Mouse (Mus musculus) CH12.LX (cell line): ENCODE measurements around the gene Hdac6. TPM values are rescaled to one million over a fixed set of nuclear protein-coding genes. Genes with fewer than 3 reads are reported as not detected.

Experiments used
- DNase-seq: peaks from one replicate; pipeline ENCODE4 v3.0.0-alpha.2; 2013; ENCODE audit errors: extremely low read depth
- H3K27ac ChIP-seq: 2 replicates; pipeline ENCODE4 v1.5.1; 2012; ENCODE audit warnings: low read depth, mild to moderate bottlenecking, control low read depth, moderate library complexity; ENCODE audit not compliant: insufficient read depth
- H3K27me3 ChIP-seq: replicated peaks from 2 replicates; pipeline ENCODE3; 2012; ENCODE audit warnings: inconsistent platforms
- H3K36me3 ChIP-seq, 2 experiments: replicated peaks in 1 of 2; 2 replicates each; pipeline versions ENCODE3 to v1.6.1; 2012; ENCODE audit warnings: inconsistent platforms in 1 of 2, low read length in 1 of 2, mild to moderate bottlenecking in 1 of 2, mixed read lengths in 1 of 2, moderate library complexity in 1 of 2; ENCODE audit not compliant: control insufficient read depth in 1 of 2, insufficient read depth in 1 of 2
- H3K4me1 ChIP-seq, 2 experiments: 2 replicates each; pipeline ENCODE4 v1.6.1; 2012; ENCODE audit warnings: inconsistent platforms in 1 of 2, moderate library complexity in 1 of 2; ENCODE audit not compliant: insufficient read depth in 2 of 2, control insufficient read depth in 1 of 2
- H3K4me2 ChIP-seq: 2 replicates; pipeline ENCODE4 v1.6.1; 2012; ENCODE audit warnings: low read depth, mild to moderate bottlenecking, control low read depth; ENCODE audit not compliant: poor library complexity, insufficient read depth, severe bottlenecking
- H3K4me3 ChIP-seq, 3 experiments: fragments of 150-350 bp in 1 of 3; sonication (generic) in 1 of 3; replicated peaks in 1 of 3; 2 replicates each; pipeline versions ENCODE3 to v1.5.1; 2011 to 2012; ENCODE audit warnings: low read depth in 2 of 3, low read length in 2 of 3, mild to moderate bottlenecking in 2 of 3, moderate library complexity in 2 of 3, control low read depth in 1 of 3, improper control_type of control experiment in 1 of 3, inconsistent platforms in 1 of 3, mixed read lengths in 1 of 3; ENCODE audit not compliant: poor library complexity in 1 of 3
- H3K79me2 ChIP-seq: replicated peaks from 2 replicates; pipeline ENCODE4 v1.6.1; 2012; ENCODE audit warnings: mild to moderate bottlenecking, moderate library complexity; ENCODE audit not compliant: control insufficient read depth, poor library complexity, insufficient read depth, severe bottlenecking; ENCODE audit errors: extremely low read depth
- H3K9ac ChIP-seq: 2 replicates; pipeline ENCODE4 v1.6.1; 2012; ENCODE audit warnings: low read depth, mild to moderate bottlenecking, control low read depth, moderate library complexity; ENCODE audit not compliant: insufficient read depth
- H3K9me3 ChIP-seq: replicated peaks from 2 replicates; pipeline ENCODE3; 2012; ENCODE audit warnings: low read length, inconsistent platforms, mixed read lengths
- BHLHE40 ChIP-seq: IDR thresholded peaks from 2 replicates; pipeline ENCODE4 v1.6.1; 2011; ENCODE audit warnings: mild to moderate bottlenecking, low read depth, low read length, improper control_type of control experiment
- CHD1 ChIP-seq: IDR thresholded peaks from 2 replicates; pipeline ENCODE4 v1.6.1; 2012; ENCODE audit warnings: low read depth, low read length, improper control_type of control experiment, inconsistent platforms
- CHD2 ChIP-seq: IDR thresholded peaks from 2 replicates; pipeline ENCODE4 v1.6.1; 2011; ENCODE audit warnings: low read length, improper control_type of control experiment
- E2F4 ChIP-seq: IDR thresholded peaks from 2 replicates; pipeline ENCODE4 v1.6.1; 2011; ENCODE audit warnings: low read depth, low read length, improper control_type of control experiment; ENCODE audit not compliant: insufficient replicate concordance
- ELF1 ChIP-seq: IDR thresholded peaks from 2 replicates; pipeline ENCODE4 v1.6.1; 2014; ENCODE audit warnings: low read depth, mild to moderate bottlenecking, inconsistent platforms, low read length, improper control_type of control experiment
- ETS1 ChIP-seq: conservative IDR thresholded peaks from 2 replicates; pipeline ENCODE4 v1.6.1; 2012; ENCODE audit warnings: low read depth, mild to moderate bottlenecking, inconsistent platforms, low read length, improper control_type of control experiment, moderate library complexity
- GABPA ChIP-seq: IDR thresholded peaks from 2 replicates; pipeline ENCODE4 v1.6.1; 2012; ENCODE audit warnings: low read depth, low read length, improper control_type of control experiment, inconsistent platforms; ENCODE audit not compliant: insufficient replicate concordance
- HCFC1 ChIP-seq: IDR thresholded peaks from 2 replicates; pipeline ENCODE4 v1.6.1; 2012; ENCODE audit warnings: low read depth, mild to moderate bottlenecking, inconsistent platforms, low read length, improper control_type of control experiment
- IRF4 ChIP-seq: IDR thresholded peaks from 2 replicates; pipeline ENCODE4 v1.6.1; 2014; ENCODE audit warnings: low read depth, mild to moderate bottlenecking, inconsistent platforms, low read length, improper control_type of control experiment
- JUN ChIP-seq: IDR thresholded peaks from 2 replicates; pipeline ENCODE4 v1.6.1; 2011; ENCODE audit warnings: low read depth, mild to moderate bottlenecking, low read length, improper control_type of control experiment, moderate library complexity; ENCODE audit not compliant: insufficient read depth
- MAX ChIP-seq: IDR thresholded peaks from 2 replicates; pipeline ENCODE4 v1.6.1; 2011; ENCODE audit warnings: low read length, improper control_type of control experiment
- MAZ ChIP-seq: IDR thresholded peaks from 2 replicates; pipeline ENCODE4 v1.6.1; 2012; ENCODE audit warnings: low read depth, mild to moderate bottlenecking, inconsistent platforms, low read length, improper control_type of control experiment, moderate library complexity
- MEF2A ChIP-seq: IDR thresholded peaks from 2 replicates; pipeline ENCODE4 v1.6.1; 2014; ENCODE audit warnings: low read depth, mild to moderate bottlenecking, inconsistent platforms, low read length, improper control_type of control experiment, borderline replicate concordance
- MYC ChIP-seq: IDR thresholded peaks from 2 replicates; pipeline ENCODE4 v1.6.1; 2011; ENCODE audit warnings: low read depth, mild to moderate bottlenecking, improper control_type of control experiment, low read length
- NRF1 ChIP-seq: IDR thresholded peaks from 2 replicates; pipeline ENCODE4 v1.6.1; 2014; ENCODE audit warnings: low read depth, mild to moderate bottlenecking, inconsistent platforms, low read length, improper control_type of control experiment, moderate library complexity
- POLR2A ChIP-seq: IDR thresholded peaks from 2 replicates; pipeline ENCODE4 v1.6.1; 2011; ENCODE audit warnings: low read depth, mild to moderate bottlenecking, improper control_type of control experiment, low read length
- POLR2AphosphoS2 ChIP-seq: IDR thresholded peaks from 2 replicates; pipeline ENCODE4 v1.6.1; 2011; ENCODE audit warnings: low read depth, low read length, improper control_type of control experiment
- RCOR1 ChIP-seq: conservative IDR thresholded peaks from 2 replicates; pipeline ENCODE4 v1.6.1; 2012; ENCODE audit warnings: low read depth, mild to moderate bottlenecking, inconsistent platforms, low read length, improper control_type of control experiment
- TCF12 ChIP-seq: IDR thresholded peaks from 2 replicates; pipeline ENCODE4 v1.6.1; 2014; ENCODE audit warnings: low read depth, mild to moderate bottlenecking, inconsistent platforms, low read length, improper control_type of control experiment
- UBTF ChIP-seq: IDR thresholded peaks from 2 replicates; pipeline ENCODE4 v1.6.1; 2012; ENCODE audit warnings: low read depth, mild to moderate bottlenecking, inconsistent platforms, low read length, improper control_type of control experiment, moderate library complexity
- USF2 ChIP-seq: conservative IDR thresholded peaks from 2 replicates; pipeline ENCODE4 v1.6.1; 2011; ENCODE audit warnings: low read depth, low read length, improper control_type of control experiment
- ZKSCAN1 ChIP-seq: IDR thresholded peaks from 2 replicates; pipeline ENCODE4 v1.6.1; 2012; ENCODE audit warnings: low read depth, inconsistent platforms, low read length, improper control_type of control experiment, borderline replicate concordance
- ZMIZ1 ChIP-seq: IDR thresholded peaks from 2 replicates; pipeline ENCODE4 v1.6.1; 2012; ENCODE audit warnings: low read depth, mild to moderate bottlenecking, inconsistent platforms, low read length, improper control_type of control experiment
- dilution Hi-C: fragments of 300-500 bp; cut with MboI; formaldehyde crosslinking; loops from 2 replicates; pipeline ENCODE4 v1.14.3; 2020; ENCODE audit warnings: low sequenced_read_pairs; ENCODE audit not compliant: extremely low pct_unique_long_range_greater_than_20kb, extremely low pct_ligation_motif_present
- in situ Hi-C: fragments of 300-500 bp; cut with MboI; formaldehyde crosslinking; loops from 3 replicates; pipeline ENCODE4 v1.14.3; 2019; ENCODE audit warnings: low sequenced_read_pairs, low pct_ligation_motif_present, low pct_unique_long_range_greater_than_20kb, mixed read lengths
- polyA plus RNA-seq: library from polyadenylated mRNA; unstranded; fragments of >175 nt; gene quantifications from 2 replicates; pipeline ENCODE4 v1.2.1, GENCODE M21; 2012; ENCODE audit warnings: low read depth; ENCODE audit not compliant: insufficient read length
- total RNA-seq, 2 experiments: library from RNA; depleted of rRNA; stranded (reverse); fragments of 300-350 nt in 1 of 2; fragments of >200 nt in 1 of 2; gene quantifications; 2 replicates each; pipeline ENCODE4 v1.2.3; 2012 to 2014

Gene Hdac6
- total and polyA plus RNA-seq, 3 experiments: 13.7 to 19.9 (median 19.7) TPM

GRCm38 (mm10) chrX:7958868-7959267 lies 11.2 kb upstream of the Hdac6 start:
- Histone ChIP-seq H3K79me2 (no peaks in the 10 kb centered on the region), H3K36me3 (no peaks in the 10 kb centered on the region)
- TF ChIP-seq ETS1 (no peak), JUN (no peak), MYC (no peak), HCFC1 (no peak), CHD2 (no peak), NRF1 (no peak), GABPA (no peak), USF2 (no peak), MAZ (no peak), TCF12 (no peak), ZKSCAN1 (no peak), E2F4 (no peak)
- TF ChIP-seq, all 38 proteins: peak for 0
- no peaks in the 10 kb centered on the region for H3K27me3 ChIP-seq
- H3K4me2 ChIP-seq: no peak overlapping the region
- in situ Hi-C loops (no loop called here), dilution Hi-C loops (no loop called here)
- no peak overlapping the region for H3K4me3 ChIP-seq
- no peak for DNase-seq
- H3K9ac ChIP-seq: no peak overlapping the region
- no peak overlapping the region for H3K27ac ChIP-seq
- no peaks in the 10 kb centered on the region for H3K9me3 ChIP-seq
- H3K4me1 ChIP-seq: peaks cover 3 to 5% of the 10 kb centered on the region in 2 experiments; a peak in 3 of 4 replicates

- H3K36me3 ChIP-seq: peaks cover 0 to 4% of the 10 kb centered on the region in 2 experiments
- no peak overlapping the region for H3K9ac ChIP-seq
- H3K27me3 ChIP-seq: no peaks in the 10 kb centered on the region
- no peaks in the 10 kb centered on the region for H3K79me2 ChIP-seq
- H3K4me3 ChIP-seq: no peak overlapping the region
- H3K4me1 ChIP-seq: peaks cover 0 to 4% of the 10 kb centered on the region in 2 experiments; a peak in 1 of 4 replicates
- H3K4me2 ChIP-seq: no peak overlapping the region
- in situ Hi-C loops (no loop called here), dilution Hi-C loops (no loop called here)
- H3K27ac ChIP-seq: no peak overlapping the region
- TF ChIP-seq POLR2AphosphoS2: no peak
- H3K9me3 ChIP-seq: no peaks in the 10 kb centered on the region
- DNase-seq: no peak
These were observed 2.4 kb upstream of the Hdac6 start for GRCm38 (mm10) chrX:7950091-7950490.

- peak; percentile 94 for DNase-seq
- peak overlapping the region; percentile 79 for H3K9ac ChIP-seq
- H3K27me3 ChIP-seq: no peaks in the 10 kb centered on the region
- H3K4me2 ChIP-seq: 0 out of 2 replicates have a peak overlapping the region, but pooled peaks have one; percentile 75
- H3K4me1 ChIP-seq: peaks cover 0 to 4% of the 10 kb centered on the region in 2 experiments; a peak in 1 of 4 replicates
- no peaks in the 10 kb centered on the region for H3K79me2 ChIP-seq
- H3K36me3 ChIP-seq: peaks cover 4 to 15% of the 10 kb centered on the region in 2 experiments
- no peak overlapping the region for H3K27ac ChIP-seq
- H3K9me3 ChIP-seq: no peaks in the 10 kb centered on the region
- dilution Hi-C loops (no loop called here), in situ Hi-C loops (no loop called here)
- peak overlapping the region; percentile 52 to 58 (median 58) for H3K4me3 ChIP-seq
- TF ChIP-seq NRF1: peak; percentile 86
- peak; percentile 16; the same call in 1 of the 2 replicates for TF ChIP-seq BHLHE40
- TF ChIP-seq ZMIZ1: no peak
- no peak for TF ChIP-seq MYC
- TF ChIP-seq JUN: no peak
- peak; percentile 97 for TF ChIP-seq CHD2
- peak; percentile 65; the same call in 1 of the 2 replicates for TF ChIP-seq MAZ
- TF ChIP-seq RCOR1: no peak
- TF ChIP-seq GABPA: no peak
- TF ChIP-seq IRF4: no peak
- TF ChIP-seq ETS1: no peak
- no peak for TF ChIP-seq MAX
- 0 out of 2 replicates have a peak, but pooled peaks have one; percentile 24 for TF ChIP-seq TCF12
- no peak for TF ChIP-seq CHD1
- peak; percentile 54; the same call in 1 of the 2 replicates for TF ChIP-seq POLR2A
- TF ChIP-seq MEF2A: peak; percentile 21; the same call in 1 of the 2 replicates
- no peak for TF ChIP-seq UBTF
- TF ChIP-seq ELF1: peak; percentile 42; the same call in 1 of the 2 replicates
These were observed 307 bp upstream of the Hdac6 start for GRCm38 (mm10) chrX:7947900-7948492.
